Comparison of ENCODE assay signal across 14 mouse cellular contexts in genomic region chr13:46547253-46547652, GRCm38 (mm10).
"Had no signal": no experiment of that assay in that cellular context is flagged by ENCODE, and none has a peak within 500 bp of the region (broad histone marks: within the 10 kb centered on the region; RNA-seq: fewer than 3 reads in every experiment).

No protein-coding gene starts in this region.

- H3K4me3 ChIP-seq: left cerebral cortex, adult 2 months; limb, embryonic 10.5 days; liver, embryonic 15.5 days; megakaryocyte, embryonic 14.5 days; midbrain, embryonic 12.5 days; neural tube, embryonic 12.5 days had no signal

- H3K9ac ChIP-seq: liver, embryonic 15.5 days; midbrain, embryonic 12.5 days; neural tube, embryonic 12.5 days had no signal

- H3K4me2 ChIP-seq: liver, embryonic 11.5 days; liver, embryonic 15.5 days; midbrain, embryonic 12.5 days; neural tube, embryonic 12.5 days had no signal

- H3K27me3 ChIP-seq: liver, embryonic 15.5 days; midbrain, embryonic 12.5 days; neural tube, embryonic 12.5 days had no signal

- H3K4me1 ChIP-seq: liver, embryonic 15.5 days had no signal

- H3K9me3 ChIP-seq: limb, embryonic 10.5 days; liver, embryonic 15.5 days; megakaryocyte, embryonic 14.5 days; midbrain, embryonic 12.5 days; neural tube, embryonic 12.5 days had no signal

- H3K27ac ChIP-seq: left cerebral cortex, adult 2 months; limb, embryonic 10.5 days; liver, embryonic 15.5 days; macrophage; midbrain, embryonic 12.5 days; neural tube, embryonic 12.5 days; stomach, postnatal 0 days had no signal

- DNase-seq: kidney, adult 11 months; kidney, postnatal 14 days; lung, adult 2 months; lung, postnatal 10 days; thymus, postnatal 4 days had no signal

- H3K36me3 ChIP-seq: limb, embryonic 10.5 days; liver, embryonic 15.5 days; midbrain, embryonic 12.5 days; neural tube, embryonic 12.5 days had no signal
